Mouse (Mus musculus): ENCODE results near the gene Dna2. TPM values are rescaled to one million over a fixed set of nuclear protein-coding genes. Genes with fewer than 3 reads are reported as not detected.

Gene Dna2
- polyA plus RNA-seq, 1 experiment from 2014 or later: 31.6 TPM

DNA sequence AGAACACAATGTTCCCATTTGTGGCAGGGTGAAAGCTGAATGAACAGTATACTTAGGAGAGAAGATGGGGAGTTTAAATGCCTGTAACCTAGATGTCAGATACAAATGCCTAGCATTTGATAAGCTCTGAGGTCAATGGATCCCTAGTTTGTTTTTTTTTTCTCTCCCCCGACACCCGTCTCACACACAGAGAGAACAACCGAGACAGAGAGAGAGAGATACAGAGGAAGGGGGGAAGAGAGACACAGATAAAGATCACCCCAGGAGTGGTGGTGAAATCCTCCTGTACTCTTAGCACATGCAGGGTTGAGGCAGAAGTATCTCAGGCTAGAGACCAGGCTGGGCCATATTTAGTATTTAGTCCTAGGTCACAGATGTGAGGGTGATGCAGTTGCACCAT is 27.8 kb upstream of the Dna2 start:
- no peaks in the 10 kb centered on the region for H3K9me3 ChIP-seq (ENCODE audit: control insufficient read depth, low read length)
- no peak overlapping the region for H3K9ac ChIP-seq (ENCODE audit: low read length)
- no peaks in the 10 kb centered on the region for H3K27me3 ChIP-seq (ENCODE audit: control insufficient read depth, insufficient read depth, low read length)
- no peaks in the 10 kb centered on the region for H3K36me3 ChIP-seq (ENCODE audit: control insufficient read depth, insufficient read depth, low read length)
- DNase-seq (ENCODE audit: low spot score) (no peak), ATAC-seq (replicated peaks; ENCODE audit: low FRiP score) (no peak)
- no peak overlapping the region for H3K4me3 ChIP-seq (ENCODE audit: low read depth, low read length)
- H3K27ac ChIP-seq (ENCODE audit: low read depth, low read length): no peak overlapping the region
- WGBS: 93% methylated on average over 3 of the region's 3 CpGs
- peaks cover 3% of the 10 kb centered on the region; the same call in 1 of the 2 replicates for H3K4me1 ChIP-seq (replicated peaks; ENCODE audit: control insufficient read depth, insufficient read depth, low read length)
- H3K4me2 ChIP-seq (ENCODE audit: low read depth, low read length, severe bottlenecking): no peak overlapping the region

DNA sequence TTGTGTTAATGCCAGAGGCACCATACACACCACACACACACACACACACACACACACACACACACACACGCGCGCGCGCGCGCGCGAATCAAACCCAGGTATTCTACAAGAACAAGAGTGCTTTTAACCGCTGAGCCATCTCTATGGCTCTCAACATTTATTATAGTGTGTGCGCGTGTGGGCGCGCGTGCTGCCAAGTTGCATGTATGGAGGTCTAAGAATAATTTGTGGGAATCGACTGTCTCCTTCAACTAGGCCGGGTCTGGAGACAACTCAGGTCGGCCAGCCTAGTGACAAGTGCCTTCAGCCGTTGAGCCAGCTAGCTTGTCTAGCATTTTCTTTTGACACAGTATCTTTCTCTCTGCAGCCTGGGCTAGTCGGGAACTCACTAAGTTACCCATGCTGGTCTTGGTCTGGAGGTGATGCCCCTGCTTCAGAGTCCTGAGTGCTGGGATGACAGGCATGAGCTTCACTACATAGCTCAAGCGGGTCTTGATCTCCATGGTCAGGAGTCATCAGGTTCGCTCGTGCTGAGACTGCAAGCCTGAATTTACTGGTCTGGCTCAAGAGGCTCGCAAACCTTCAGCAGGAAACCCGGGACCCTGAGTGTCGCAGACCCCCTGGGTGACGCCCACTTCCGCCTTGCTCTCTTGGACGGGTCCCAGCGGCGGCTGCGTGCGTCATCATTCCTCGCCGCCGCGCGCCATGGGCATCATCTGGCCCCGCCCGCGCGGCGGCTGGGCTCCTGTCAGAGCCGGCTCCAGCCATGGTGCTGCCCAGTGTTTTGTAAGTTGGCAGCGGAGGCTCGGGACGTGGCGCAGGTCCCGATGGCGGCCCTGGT is 26.7 kb upstream of the Dna2 start, which contains the start of gene Slc25a16:
Gene Slc25a16 (plus strand): TSS at position 709 of the 841 bp plus-strand sequence.
- peak within 1 kb of the TSS; percentile 18; the same call in 1 of the 2 replicates for H3K27ac ChIP-seq (ENCODE audit: low read depth, low read length)
- peaks cover 3% of the 10 kb centered on the region; the same call in 1 of the 2 replicates for H3K4me1 ChIP-seq (replicated peaks; ENCODE audit: control insufficient read depth, insufficient read depth, low read length)
- 7% methylated on average over 47 of the region's 50 CpGs for WGBS
- no peaks in the 10 kb centered on the region for H3K27me3 ChIP-seq (ENCODE audit: control insufficient read depth, insufficient read depth, low read length)
- H3K36me3 ChIP-seq (ENCODE audit: control insufficient read depth, insufficient read depth, low read length): no peaks in the 10 kb centered on the region
- peak; percentile 97 for ATAC-seq (replicated peaks; ENCODE audit: low FRiP score)
- peak within 1 kb of the TSS; percentile 87 for H3K4me2 ChIP-seq (ENCODE audit: low read depth, low read length, severe bottlenecking)
- peak; percentile 96 for DNase-seq (ENCODE audit: low spot score)
- H3K9ac ChIP-seq (ENCODE audit: low read length): peak within 1 kb of the TSS; percentile 83
- peak within 1 kb of the TSS; percentile 99 for H3K4me3 ChIP-seq (ENCODE audit: low read depth, low read length)
- no peaks in the 10 kb centered on the region for H3K9me3 ChIP-seq (ENCODE audit: control insufficient read depth, low read length)

DNA sequence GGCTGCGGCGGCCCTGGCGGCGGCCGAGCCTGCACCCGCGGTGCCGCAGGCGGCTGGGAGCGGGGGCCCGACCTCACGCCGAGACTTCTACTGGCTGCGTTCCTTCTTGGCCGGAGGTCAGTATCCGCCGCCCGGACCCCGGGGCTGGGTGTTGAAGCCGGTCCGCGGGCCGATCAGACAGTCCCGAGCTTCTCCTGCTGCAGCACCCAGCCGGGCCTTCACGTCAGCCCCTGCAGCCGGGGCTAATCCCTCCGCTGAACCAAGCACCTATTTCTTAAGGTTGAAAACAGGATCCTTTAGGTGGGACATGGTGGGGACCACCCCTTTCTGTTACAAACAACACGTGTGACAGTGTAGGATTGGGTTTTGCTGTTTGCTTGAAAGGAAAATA is 26.1 kb upstream of the Dna2 start:
- ATAC-seq (replicated peaks; ENCODE audit: low FRiP score) (peak; percentile 71), DNase-seq (ENCODE audit: low spot score) (no peak)
- H3K4me1 ChIP-seq (replicated peaks; ENCODE audit: control insufficient read depth, insufficient read depth, low read length): peaks cover 3% of the 10 kb centered on the region; the same call in 1 of the 2 replicates
- H3K4me3 ChIP-seq (ENCODE audit: low read depth, low read length): peak overlapping the region; percentile 99
- H3K4me2 ChIP-seq (ENCODE audit: low read depth, low read length, severe bottlenecking): peak overlapping the region; percentile 87
- H3K9ac ChIP-seq (ENCODE audit: low read length): peak overlapping the region; percentile 83
- no peaks in the 10 kb centered on the region for H3K9me3 ChIP-seq (ENCODE audit: control insufficient read depth, low read length)
- no peaks in the 10 kb centered on the region for H3K36me3 ChIP-seq (ENCODE audit: control insufficient read depth, insufficient read depth, low read length)
- 0 out of 2 replicates have a peak overlapping the region, but pooled peaks have one; percentile 18 for H3K27ac ChIP-seq (ENCODE audit: low read depth, low read length)
- WGBS: 0% methylated on average over 28 of the region's 29 CpGs
- no peaks in the 10 kb centered on the region for H3K27me3 ChIP-seq (ENCODE audit: control insufficient read depth, insufficient read depth, low read length)

DNA sequence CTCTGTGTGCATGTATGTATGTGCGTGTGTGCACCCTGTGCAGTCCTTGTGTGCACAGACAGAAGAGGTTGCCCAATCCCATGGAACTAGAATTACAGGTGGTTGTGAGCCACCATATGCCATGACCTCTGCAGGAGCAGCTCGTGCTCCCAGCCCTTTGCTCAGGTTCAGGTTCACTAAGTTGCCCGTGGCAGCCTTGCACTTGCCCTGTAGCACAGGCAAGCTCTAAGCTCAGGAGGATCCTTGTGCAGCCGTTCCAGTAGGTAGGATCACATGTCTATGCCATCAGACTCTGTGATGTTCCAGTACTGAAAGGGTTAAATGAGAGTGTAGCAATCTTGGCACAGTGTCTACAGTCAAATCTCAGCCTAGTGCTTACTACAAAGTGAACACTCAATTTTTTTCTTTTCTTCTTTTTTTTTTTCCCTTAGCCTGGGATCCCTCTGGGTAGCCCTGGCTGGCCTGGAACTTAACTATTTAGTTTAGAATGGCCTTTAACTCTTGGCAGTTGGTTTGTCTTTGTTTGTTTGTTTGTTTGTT is 22.7 kb upstream of the Dna2 start:
- no peaks in the 10 kb centered on the region for H3K9me3 ChIP-seq (ENCODE audit: control insufficient read depth, low read length)
- H3K9ac ChIP-seq (ENCODE audit: low read length): no peak overlapping the region
- H3K4me2 ChIP-seq (ENCODE audit: low read depth, low read length, severe bottlenecking): no peak overlapping the region
- no peaks in the 10 kb centered on the region for H3K27me3 ChIP-seq (ENCODE audit: control insufficient read depth, insufficient read depth, low read length)
- H3K4me3 ChIP-seq (ENCODE audit: low read depth, low read length): no peak overlapping the region
- WGBS: 88% methylated on average over 4 of the region's 4 CpGs
- ATAC-seq (replicated peaks; ENCODE audit: low FRiP score): no peak
- H3K4me1 ChIP-seq (replicated peaks; ENCODE audit: control insufficient read depth, insufficient read depth, low read length): peaks cover 3% of the 10 kb centered on the region; the same call in 1 of the 2 replicates
- no peaks in the 10 kb centered on the region; the same call in 1 of the 2 replicates for H3K36me3 ChIP-seq (ENCODE audit: control insufficient read depth, insufficient read depth, low read length)
- H3K27ac ChIP-seq (ENCODE audit: low read depth, low read length): no peak overlapping the region
- no peak for DNase-seq (ENCODE audit: low spot score)

DNA sequence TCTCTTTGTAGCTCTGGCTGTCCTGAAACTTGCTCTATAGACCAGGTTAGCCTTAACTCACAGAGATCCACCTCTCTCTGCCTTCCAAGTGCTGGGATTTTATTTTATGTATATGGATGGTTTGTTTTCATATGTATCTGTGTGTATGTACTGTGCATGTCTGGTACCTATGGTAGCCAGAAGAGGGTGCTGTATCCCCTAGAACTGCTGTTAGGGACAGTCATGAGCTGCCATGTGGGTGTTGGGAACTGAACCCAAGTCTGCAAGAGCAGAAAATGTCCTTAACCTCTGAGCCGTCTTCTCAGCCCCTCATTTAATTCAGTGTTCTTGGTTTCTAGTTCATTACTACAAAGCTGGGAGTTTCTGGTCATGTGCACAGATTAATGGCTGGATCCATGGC is 14.4 kb upstream of the Dna2 start:
- Histone ChIP-seq H3K4me2 (ENCODE audit: low read depth, low read length, severe bottlenecking) (no peak overlapping the region), H3K9me3 (ENCODE audit: control insufficient read depth, low read length) (no peaks in the 10 kb centered on the region), H3K36me3 (ENCODE audit: control insufficient read depth, insufficient read depth, low read length) (no peaks in the 10 kb centered on the region; the same call in 1 of the 2 replicates), H3K4me1 (replicated peaks; ENCODE audit: control insufficient read depth, insufficient read depth, low read length) (no peaks in the 10 kb centered on the region), H3K27ac (ENCODE audit: low read depth, low read length) (no peak overlapping the region), H3K9ac (ENCODE audit: low read length) (no peak overlapping the region), H3K4me3 (ENCODE audit: low read depth, low read length) (no peak overlapping the region), H3K27me3 (ENCODE audit: control insufficient read depth, insufficient read depth, low read length) (no peaks in the 10 kb centered on the region)
- DNase-seq (ENCODE audit: low spot score): no peak
- ATAC-seq (replicated peaks; ENCODE audit: low FRiP score): no peak
- WGBS: 95% methylated on average over 1 of the region's 1 CpGs

DNA sequence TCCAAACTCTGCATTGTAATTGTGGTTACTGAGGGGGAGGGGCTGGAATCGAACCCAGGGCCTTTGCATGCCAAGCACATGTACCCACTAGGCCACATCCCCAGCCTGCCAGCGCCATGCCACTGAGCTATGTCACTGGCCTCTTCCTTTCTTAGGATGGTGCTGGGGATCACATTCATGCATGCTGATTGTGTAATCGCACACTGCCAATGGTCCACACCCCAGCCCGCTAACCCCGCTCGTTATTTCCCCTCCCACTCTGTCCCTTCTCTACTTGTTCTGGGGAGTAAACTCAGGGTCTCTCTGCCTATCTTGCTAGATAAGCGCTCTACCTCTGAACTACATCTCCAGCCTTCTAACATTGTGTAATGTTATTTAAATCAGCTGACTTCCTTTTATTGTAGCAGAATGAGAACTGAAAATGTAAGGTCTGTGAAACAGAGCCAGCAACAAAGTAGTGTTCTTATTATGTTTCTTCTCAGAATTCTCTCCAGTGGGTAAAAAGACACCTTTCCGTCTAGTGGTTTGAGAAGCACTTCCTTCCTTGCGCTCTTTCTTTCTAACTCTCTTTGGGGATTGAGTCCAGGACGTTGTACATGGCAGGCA is 1.7 kb upstream of the Dna2 start:
- WGBS: 88% methylated on average over 10 of the region's 10 CpGs
- Histone ChIP-seq H3K9ac (ENCODE audit: low read length) (no peak overlapping the region), H3K36me3 (ENCODE audit: control insufficient read depth, insufficient read depth, low read length) (no peaks in the 10 kb centered on the region; the same call in 1 of the 2 replicates), H3K4me1 (replicated peaks; ENCODE audit: control insufficient read depth, insufficient read depth, low read length) (0 out of 2 replicates have a peak, but pooled peaks cover 2% of the 10 kb centered on the region), H3K9me3 (ENCODE audit: control insufficient read depth, low read length) (no peaks in the 10 kb centered on the region), H3K27me3 (ENCODE audit: control insufficient read depth, insufficient read depth, low read length) (no peaks in the 10 kb centered on the region), H3K27ac (ENCODE audit: low read depth, low read length) (no peak overlapping the region), H3K4me2 (ENCODE audit: low read depth, low read length, severe bottlenecking) (no peak overlapping the region), H3K4me3 (ENCODE audit: low read depth, low read length) (no peak overlapping the region)
- DNase-seq (ENCODE audit: low spot score) (no peak), ATAC-seq (replicated peaks; ENCODE audit: low FRiP score) (no peak)

DNA sequence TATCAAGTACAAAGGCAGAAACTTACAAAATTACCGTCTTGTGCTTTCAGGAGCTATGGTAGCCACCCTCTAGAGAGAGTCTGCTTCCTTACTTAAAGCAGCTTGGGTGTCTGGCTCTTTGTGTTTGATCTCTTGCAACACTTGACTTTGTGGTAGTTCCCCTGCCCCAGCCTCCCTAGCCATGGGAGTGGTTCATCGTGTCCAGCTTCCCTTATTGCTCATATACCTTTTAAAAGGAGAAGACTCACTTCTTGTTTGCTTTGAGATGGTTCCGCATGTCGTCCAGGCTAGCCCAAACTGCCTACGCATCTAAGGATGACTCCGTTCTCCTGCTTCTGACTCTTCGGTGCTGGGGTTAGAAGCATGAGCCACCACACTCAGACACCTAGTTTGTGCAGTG is 1.7 kb downstream of the Dna2 start:
- Histone ChIP-seq H3K4me2 (ENCODE audit: low read depth, low read length, severe bottlenecking) (no peak overlapping the region), H3K4me1 (replicated peaks; ENCODE audit: control insufficient read depth, insufficient read depth, low read length) (0 out of 2 replicates have a peak, but pooled peaks cover 2% of the 10 kb centered on the region), H3K36me3 (ENCODE audit: control insufficient read depth, insufficient read depth, low read length) (peaks cover 3% of the 10 kb centered on the region; the same call in 1 of the 2 replicates), H3K4me3 (ENCODE audit: low read depth, low read length) (no peak overlapping the region), H3K27ac (ENCODE audit: low read depth, low read length) (no peak overlapping the region), H3K9ac (ENCODE audit: low read length) (no peak overlapping the region), H3K9me3 (ENCODE audit: control insufficient read depth, low read length) (no peaks in the 10 kb centered on the region), H3K27me3 (ENCODE audit: control insufficient read depth, insufficient read depth, low read length) (no peaks in the 10 kb centered on the region)
- ATAC-seq (replicated peaks; ENCODE audit: low FRiP score): no peak
- WGBS: 95% methylated on average over 7 of the region's 7 CpGs
- DNase-seq (ENCODE audit: low spot score): no peak

DNA sequence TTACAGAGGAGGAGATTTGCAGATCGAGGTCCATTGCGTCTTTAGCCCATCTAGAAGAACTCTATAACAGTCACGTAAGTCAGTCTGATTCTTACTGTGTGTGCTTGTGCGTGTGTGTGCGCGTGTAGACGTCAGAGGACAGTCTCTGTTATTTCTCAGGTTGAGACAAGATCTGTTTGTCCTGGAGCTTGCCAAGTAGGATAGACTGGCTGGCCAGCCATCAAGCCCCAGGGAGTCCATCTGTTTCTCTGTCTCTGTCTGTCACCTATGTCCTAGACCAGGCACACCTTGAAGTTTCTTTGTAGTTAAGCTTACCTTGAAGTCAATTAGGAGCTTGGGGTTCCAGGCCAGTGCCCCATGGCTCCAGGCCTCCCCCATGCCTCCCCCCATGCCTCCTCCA is 17.1 kb downstream of the Dna2 start:
- H3K9me3 ChIP-seq (ENCODE audit: control insufficient read depth, low read length): no peaks in the 10 kb centered on the region
- ATAC-seq (replicated peaks; ENCODE audit: low FRiP score) (no peak), DNase-seq (ENCODE audit: low spot score) (no peak)
- no peak overlapping the region for H3K4me3 ChIP-seq (ENCODE audit: low read depth, low read length)
- no peak overlapping the region for H3K27ac ChIP-seq (ENCODE audit: low read depth, low read length)
- H3K4me1 ChIP-seq (replicated peaks; ENCODE audit: control insufficient read depth, insufficient read depth, low read length): no peaks in the 10 kb centered on the region
- peaks cover 19% of the 10 kb centered on the region for H3K36me3 ChIP-seq (ENCODE audit: control insufficient read depth, insufficient read depth, low read length)
- no peak overlapping the region for H3K4me2 ChIP-seq (ENCODE audit: low read depth, low read length, severe bottlenecking)
- H3K27me3 ChIP-seq (ENCODE audit: control insufficient read depth, insufficient read depth, low read length): no peaks in the 10 kb centered on the region
- no peak overlapping the region for H3K9ac ChIP-seq (ENCODE audit: low read length)
- WGBS: 98% methylated on average over 7 of the region's 7 CpGs
